Mouse (Mus musculus) adrenal gland, postnatal 36 days (tissue): ENCODE data around the gene Boc. TPM values are rescaled to one million over a fixed set of nuclear protein-coding genes. Genes with fewer than 3 reads are reported as not detected.
A peak's percentile ranks its signal among the peaks of the same experiment; 100 is the strongest.

ENCODE experiments used
- DNase-seq, 2 experiments: peaks; one replicate each; pipeline ENCODE4 v3.0.0; 2021; ENCODE audit warnings: mixed read lengths in 1 of 2
- total RNA-seq, 2 experiments: library from RNA; stranded (reverse); gene quantifications; 2 replicates each; pipeline ENCODE4 v1.2.3; 2021

Boc gene
- total RNA-seq, 2 experiments from 2014 or later = 42.4 to 82.2 TPM

DNA sequence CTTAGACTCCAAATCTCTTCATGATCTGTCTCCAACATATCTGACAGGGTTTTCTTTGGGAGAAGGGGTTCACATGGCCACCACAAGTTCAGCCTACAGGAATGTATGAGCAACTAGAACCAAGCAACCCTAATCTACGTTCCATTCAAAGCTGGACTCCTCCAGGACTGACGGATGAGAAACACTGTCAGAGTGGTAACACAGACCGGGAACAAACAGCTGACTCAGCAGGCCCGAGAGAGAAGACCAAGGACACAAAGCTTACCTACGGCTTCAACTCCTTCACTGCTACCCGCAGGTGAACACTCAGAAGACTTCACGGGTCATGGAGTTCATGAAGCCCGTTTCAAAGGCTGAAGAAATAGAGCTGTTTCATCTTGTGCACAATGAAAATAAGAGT, 4.8 kb downstream of the Boc start:
- DNase-seq = peak; percentile 48 to 49

DNA sequence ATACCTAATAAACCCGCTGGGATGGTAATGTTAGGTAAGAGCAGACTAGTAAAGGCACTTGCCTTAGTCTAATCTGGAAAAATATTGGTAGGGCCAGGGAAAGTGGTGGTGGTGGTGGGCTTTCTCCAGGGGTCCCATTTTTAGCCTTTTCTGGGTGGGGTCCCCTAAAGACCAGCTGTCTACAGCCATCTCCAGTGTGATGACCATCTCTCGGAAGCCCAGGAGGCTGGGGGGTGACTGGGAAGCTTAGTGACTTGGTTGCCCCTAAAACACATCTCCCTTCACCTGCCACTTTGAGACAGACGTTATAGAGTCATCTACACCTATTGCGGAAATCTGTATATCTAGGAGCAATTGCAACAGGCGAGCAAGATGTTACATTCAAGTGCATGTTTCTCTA, 6.0 kb downstream of the Boc start:
- DNase-seq = no peak

DNA sequence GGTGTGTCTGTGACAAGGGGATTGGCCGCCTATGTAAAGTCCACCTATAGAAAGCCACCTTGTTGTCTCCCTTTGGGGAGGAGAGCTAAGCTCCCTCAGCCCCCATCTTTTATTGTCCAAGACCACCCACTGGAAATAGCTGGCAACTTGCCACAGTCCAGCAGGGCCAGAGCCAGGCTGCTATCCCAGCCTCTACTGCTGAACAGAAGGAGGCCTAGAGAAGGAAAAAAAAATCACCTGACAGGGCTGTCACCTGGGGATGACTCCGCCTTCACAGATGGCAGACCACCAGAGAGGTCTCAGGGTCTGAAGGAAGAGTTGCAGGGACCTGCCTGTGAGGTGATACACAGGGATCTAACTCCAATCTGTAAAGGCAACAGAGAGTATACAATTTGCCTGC, 6.7 kb downstream of the Boc start:
- no peak for DNase-seq

DNA sequence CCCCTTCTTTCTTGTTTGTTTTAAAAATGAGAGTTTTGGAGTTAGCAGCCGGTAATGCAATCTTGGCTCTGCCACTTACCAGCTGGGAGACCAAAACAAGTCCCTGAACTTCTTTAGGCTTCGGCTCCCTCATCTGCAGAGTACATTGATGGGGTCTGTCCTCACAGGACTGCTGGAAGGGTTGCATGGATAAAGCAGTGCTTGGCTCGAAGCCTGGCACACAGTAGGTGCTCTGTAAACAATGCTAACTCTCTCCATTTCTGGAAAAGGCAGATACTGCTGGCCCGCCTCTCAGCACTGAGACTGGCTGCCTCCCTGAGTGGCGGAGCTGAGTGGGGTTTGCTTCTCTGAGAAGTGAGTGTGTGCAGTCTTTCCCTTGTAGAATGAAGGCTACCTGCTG, 7.2 kb downstream of the Boc start:
- no peak for DNase-seq

DNA sequence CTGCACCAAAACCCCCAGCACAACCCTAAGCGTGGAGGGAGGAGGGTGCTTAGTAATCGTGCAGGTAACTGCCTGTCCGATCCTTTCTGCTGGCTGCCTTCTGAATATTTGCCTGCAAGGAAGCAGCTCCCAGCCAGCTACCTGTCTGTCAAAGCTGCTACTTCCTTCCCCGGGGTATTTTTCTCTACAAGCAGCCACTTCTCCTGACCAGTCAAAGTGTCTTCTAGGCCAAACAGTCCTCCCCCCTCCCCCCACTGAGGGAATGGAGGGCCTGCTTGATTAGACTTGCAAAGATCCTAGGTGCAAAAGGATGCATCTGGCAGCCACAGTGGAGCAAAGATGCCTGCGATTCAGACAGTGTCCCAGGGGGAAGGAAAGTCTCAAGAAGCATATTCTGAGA, 7.9 kb downstream of the Boc start:
- DNase-seq = no peak

DNA sequence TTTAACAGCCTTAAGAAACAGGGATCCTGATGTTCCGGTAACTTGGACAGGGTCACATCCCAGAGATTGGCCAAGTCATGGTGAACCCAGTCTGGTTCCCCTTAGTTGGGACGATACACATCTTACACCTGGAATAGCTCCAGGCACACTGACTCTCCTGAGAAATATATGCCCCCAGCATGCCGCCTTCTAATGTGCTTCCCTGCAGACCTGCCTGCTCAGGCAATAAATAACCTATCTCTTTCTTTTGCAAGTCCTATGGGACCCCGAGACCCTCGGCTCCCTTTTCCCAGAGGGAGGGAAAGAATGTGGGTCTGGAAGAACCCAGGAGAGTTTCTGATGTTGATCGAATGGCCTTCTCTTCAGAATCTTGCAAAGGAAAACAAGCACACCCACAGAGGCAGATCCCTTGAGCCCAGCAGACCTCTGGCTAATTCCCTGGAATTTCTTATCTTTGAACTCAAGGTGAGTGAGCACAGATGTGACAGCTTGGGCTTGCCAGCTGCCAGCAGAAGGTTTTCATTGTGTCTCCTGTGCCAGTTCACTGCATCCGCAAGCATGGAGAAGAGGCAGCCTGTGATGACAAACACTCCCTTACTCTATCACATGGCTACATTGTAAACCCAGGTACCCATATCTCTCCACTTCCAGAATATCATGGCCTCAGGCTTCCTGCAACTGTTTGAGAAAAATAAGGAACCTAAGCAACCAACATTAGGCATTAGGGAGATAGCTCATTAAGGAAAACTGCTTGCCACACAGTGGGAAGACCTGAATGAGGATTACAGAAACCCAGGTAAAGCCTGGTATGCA, 8.6 kb downstream of the Boc start:
- peak; percentile 35 to 40 for DNase-seq

DNA sequence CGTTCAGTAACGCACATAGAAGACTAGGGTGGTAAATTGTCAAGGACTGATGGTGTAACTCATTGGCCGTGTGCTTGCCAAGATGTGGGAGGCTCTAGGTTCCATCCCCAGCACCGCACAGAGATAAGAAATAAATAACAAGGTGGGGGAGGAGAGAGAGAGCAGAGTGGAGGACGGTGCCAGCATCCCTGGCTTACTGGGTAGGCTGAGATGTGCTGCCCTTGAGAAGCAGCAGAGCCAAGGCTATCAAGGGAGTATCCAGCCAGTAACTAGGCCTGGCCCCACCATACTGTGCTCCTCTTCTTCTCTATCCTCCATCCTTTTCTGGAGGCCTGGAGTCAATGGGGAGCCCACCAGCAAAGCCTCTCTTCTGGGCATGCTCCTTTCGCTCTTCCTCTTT, 9.3 kb downstream of the Boc start:
- DNase-seq = peak in 1 of 2 experiments; percentile 46

DNA sequence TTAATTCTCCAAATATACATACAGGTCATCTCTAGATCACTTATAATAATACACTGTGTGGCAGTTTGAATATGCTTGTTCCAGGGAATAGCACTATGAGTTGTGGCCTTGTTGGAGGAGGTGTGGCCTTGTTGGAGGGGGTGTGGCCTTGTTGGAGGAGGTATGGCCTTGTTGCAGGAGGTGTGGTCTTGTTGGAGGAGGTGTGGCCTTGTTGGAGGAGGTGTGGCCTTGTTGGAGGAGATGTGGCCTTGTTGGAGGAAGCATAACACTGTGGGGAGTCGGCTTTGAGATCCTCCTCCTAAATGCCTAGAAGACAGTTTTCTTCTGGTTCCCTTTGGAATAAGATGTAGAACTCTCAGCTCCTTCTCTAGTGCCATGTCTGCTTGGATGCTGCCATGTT, 10.7 kb downstream of the Boc start:
- no peak for DNase-seq

- no peak for DNase-seq
Measured at GRCm38 (mm10) chr16:44546831-44547230, 11.9 kb downstream of the Boc start.

DNA sequence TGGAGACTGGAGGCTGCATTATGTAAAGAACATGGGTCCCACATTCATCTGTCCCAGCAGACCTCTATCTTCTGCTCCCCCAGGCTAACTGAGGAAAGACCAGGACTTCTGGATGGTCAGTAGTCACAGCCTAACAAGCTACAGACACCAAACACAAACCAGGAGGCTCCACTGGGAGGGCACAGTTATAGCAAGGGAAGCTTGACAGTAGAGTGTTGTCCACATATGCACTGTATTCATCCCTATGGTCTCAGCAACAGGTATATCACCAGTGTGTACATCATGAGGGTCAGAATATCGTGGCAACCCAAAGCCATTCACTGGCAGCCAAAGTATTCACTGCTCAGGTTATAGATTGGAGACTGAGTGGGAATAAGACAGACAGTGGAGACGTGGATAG, 12.8 kb downstream of the Boc start:
- no peak for DNase-seq

GRCm38 (mm10) chr16:44545153-44545552, 13.5 kb downstream of the Boc start:
- no peak for DNase-seq

- no peak for DNase-seq
Measured at GRCm38 (mm10) chr16:44543098-44543497, 15.6 kb downstream of the Boc start.

GRCm38 (mm10) chr16:44542029-44542690, 16.5 kb downstream of the Boc start:
- DNase-seq = peak; percentile 61 to 70

DNA sequence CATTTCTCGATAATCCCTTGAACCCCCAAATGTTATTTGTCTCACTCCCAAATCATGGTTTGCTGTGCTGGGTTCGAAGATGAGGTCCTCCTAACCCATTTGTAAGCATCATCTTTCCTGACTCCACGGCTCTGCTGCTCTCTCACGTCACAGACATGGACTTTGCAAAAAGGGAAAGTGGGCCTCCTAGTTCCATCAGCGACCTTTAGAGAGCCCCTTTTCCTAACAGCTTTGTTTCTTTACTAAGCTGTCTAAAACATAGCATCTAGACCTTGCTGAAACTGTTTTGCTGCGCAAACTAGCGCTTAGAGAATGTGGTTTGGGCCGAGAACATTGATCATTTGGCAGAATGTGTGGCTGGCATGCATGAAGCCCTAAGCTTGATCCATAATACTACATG, 19.1 kb downstream of the Boc start:
- no peak for DNase-seq

DNA sequence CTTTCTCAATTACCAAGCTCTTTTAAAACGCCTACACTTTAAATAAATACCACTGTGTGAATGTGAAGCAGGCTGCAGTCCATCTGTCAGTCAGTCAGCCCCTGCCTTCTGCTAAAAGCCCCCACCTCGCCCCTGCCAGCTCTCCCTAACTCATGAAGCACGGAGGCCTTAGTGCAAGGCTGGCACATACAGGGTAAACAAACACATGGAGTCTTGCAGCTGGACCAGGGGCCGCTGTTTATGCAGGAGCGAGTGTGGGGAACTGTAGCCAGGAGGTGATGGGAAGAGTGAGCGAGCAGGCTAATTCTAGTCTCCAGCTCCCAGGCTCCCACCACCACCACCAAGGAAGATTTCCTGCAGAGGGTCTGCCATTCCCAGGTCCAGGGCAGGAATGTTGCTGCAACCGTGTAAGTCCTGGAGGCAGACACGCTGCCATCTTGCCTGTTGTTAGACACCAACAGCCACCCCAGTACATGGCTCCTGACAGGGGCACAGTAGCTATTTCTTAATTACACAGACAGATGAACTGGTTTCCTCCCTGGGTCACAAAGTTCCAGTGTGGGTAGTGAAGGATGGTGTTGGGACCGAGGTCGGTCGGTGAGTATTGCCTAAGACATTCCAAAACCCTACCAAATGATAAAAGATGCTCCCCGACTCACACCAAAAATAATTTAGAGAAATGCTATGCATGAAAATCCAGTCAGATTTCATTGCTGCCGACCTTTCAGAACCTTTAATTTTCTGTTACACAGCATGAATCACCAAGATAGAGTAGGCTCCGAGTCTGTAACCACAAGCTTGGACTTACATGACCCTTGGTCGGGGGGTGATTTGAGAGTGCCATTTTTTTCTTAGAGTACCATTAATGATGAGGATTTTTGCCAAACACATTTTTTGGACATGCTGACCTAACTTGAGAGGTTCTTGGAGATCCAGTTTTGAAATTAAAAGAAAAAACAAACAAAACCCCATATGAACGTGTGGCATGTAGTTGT, 20.0 kb downstream of the Boc start:
- no peak for DNase-seq

GRCm38 (mm10) chr16:44534122-44534521, 24.6 kb downstream of the Boc start:
- DNase-seq = no peak

- peak; percentile 43 to 64 for DNase-seq
Measured at GRCm38 (mm10) chr16:44533522-44533921, 25.2 kb downstream of the Boc start.

DNA sequence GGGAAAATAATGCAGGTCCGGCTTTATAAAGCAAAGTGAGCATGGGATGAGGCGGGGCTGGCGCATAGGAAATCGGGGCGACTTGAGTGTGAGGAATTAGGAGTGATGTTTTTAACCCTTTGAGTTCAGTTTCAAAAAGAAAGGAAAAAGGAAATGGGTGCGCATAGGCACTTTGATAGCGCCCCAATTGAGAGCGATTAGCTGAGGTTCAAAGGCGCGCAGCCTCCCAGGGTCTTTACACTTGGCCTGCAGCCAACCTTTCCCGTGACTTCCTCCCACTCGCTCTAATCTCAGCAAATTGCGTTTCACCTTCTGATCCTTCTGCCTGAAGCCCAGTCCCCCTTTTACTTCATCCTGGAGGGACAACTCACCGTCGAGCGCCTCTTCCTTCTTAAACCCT, 25.8 kb downstream of the Boc start:
- DNase-seq = no peak

- DNase-seq = no peak
Measured at GRCm38 (mm10) chr16:44531239-44531797, 27.4 kb downstream of the Boc start.

DNA sequence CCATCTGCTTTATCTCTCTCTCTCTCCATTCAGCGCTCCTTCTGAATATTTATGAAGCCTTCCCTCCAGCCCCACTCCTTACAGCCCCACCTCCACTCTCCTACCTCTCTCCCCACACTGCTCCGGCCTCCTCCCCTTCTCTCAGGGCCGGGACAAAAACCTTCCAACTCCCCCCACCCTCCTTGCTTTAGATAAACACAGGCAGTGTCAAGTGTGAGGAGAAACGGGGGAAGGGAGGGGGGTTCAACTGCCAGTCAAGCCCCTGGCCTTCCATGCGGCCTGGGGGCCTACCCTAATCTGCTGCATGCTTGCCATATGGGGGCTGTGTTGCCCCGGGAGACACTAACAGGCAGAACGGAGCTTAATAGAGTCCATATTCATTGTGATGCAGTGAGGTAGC, 27.9 kb downstream of the Boc start:
- no peak for DNase-seq

DNA sequence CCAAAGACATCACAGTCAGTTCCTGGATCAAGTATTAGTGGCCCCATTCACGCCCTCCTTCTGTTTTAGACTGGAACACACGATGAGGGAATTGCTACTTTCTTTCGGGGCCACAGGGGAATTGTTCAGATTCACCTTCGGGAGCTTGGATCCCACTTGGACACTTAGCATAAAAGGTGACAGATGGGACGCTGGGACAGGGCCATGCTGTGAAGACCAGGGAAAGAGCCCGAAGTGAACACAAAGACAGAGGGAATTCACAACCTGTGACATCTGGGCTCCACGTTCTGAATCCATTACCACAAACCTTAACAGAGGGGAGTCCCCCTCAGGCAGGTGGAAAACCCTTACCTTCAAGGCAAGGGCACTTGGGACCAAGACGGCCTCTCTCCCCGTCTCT, 28.5 kb downstream of the Boc start:
- DNase-seq = no peak

DNA sequence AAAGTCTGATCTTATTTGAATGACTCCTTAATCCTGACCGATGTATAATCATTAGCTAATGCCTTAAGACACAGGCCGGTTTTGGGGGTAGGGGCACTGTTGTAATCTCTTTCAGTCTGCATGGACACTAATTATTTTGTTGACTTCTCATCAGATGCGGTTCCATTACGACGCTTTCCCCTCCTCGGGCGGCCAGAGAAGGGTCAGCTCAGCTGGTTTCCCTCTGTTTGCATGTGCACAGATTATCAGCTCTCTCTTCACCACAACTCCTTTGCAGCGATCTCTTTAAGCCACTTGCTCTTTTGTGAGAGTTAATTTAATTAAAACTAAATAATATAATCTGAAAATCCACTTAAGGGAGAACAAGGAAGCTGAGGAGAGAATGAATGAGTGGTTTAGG, 29.0 kb downstream of the Boc start:
- DNase-seq = no peak
